Mouse (Mus musculus) cerebellum, postnatal 25 days (tissue): Measurements from ENCODE around the gene Dyrk4.

ENCODE experiments used
- DNase-seq, 2 experiments: peaks; one replicate each; pipeline ENCODE4 v3.0.0; 2021; ENCODE audit warnings: mixed read lengths in 2 of 2

Gene Dyrk4

DNA sequence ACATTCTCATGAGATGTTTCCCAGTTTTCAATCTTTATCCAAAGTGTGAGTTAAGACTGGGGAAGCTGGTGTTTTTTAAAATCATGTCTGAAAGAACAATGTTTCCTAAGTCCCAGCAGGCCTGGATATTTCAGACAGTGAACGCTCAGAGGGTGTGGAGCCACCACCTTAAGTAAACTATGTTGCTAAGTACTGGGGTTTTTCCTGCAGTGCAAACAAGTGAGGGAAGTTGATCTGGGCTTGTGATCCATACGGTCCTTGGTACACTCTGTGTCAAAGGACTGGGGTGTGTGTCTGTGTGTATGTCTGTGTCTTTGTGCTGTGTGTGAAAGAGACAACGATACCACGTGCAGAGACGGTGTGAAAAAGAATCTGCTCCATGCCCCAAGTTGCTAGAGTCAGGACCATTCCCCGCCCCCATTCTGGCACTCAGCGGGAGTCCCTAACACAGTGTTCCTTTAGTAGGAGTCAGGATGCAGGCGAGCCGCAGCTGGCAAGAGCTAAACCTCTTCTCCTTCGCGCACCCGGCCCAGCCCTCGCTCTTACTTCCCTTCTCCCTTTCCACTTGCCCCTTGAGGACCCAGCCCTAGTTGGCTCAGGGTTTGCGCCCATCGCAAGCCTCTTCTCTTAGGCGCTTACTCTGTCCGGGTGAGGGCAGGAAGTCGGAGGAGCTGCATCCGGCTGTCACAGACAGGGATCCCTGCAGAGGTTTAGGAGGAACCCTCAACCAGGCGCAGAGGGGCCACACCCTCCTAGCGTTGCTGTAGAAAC is at the start of gene Dyrk4:
TSS of gene Dyrk4 (minus strand) at position 729 of the 771 bp plus-strand sequence.
- DNase-seq, result no peak

- DNase-seq, result no peak
Observed at GRCm38 (mm10) chr6:126966241-126967026, 44.8 kb upstream of the Dyrk4 start.

- DNase-seq, result no peak
Observed at GRCm38 (mm10) chr6:126963426-126963825, 41.8 kb upstream of the Dyrk4 start.

DNA sequence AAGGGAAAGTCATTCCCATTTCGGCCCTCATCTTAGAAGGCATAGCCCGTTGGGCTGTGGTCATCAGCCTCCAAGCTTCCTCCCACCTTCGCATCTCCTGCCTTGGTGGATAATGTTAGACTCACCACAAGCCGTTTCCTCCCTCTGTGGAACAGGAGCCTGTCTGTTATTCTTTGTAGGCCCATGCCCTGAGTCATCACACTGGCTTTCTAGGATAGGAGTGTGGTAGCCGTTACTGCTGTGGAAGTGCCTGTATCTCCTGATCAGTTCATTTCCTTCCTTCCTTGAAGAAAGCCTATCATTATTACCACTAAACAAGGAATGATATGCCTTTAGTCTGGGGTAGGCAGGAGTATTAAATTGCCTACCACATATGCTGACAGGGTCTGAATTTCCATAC is 41.1 kb upstream of the Dyrk4 start:
- no peak for DNase-seq

DNA sequence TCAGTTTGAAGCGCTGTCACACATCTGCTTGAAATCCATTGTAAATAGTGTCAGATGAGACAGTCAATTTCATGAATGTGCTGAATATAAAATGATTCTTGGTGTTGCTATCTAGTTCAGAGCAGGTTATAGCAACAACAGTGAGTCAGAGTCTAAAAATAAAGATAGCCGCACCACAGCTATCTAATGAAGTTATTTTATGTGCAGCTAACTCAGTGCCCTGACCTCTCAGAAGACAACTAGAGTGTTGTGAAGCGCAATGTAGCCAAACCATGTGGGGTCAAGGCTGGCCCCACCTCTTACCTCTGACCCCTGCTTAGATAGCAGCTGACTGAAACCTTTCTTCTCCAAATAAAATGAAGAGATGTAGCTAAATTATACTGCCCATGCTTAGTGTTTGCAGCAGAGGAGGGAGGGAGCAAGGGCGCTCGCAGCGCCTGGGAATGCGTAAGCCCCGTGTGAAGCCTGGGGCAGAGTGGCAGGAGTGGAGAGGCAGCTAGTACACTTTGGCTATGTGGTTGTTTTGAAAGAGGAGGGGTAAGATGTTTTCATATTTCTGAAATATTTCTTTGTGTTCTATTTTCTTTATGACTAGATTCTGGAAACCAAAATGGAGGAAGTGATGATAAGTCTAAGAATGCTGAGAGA is 39.9 kb upstream of the Dyrk4 start:
- DNase-seq, result no peak

GRCm38 (mm10) chr6:126955734-126956133 is 34.1 kb upstream of the Dyrk4 start:
- peak; percentile 74 to 87 for DNase-seq

DNA sequence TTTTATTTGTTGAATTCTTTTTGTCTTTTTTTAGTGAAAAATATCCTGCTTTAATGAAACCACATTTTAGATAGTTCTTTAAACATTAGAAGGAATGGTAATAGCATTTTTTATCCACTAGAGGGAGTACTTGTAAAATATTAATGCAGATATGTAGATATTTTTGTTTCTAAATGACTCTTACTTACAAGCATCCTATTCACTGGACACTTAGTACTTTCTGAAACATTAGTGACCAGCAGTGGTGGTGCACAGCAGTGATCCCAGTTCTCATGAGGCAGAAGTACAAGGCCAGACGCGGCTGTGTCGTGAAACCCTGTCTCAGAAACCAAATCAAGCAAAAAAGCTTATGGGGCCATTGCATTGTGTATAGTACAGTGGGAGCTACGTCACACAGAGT is 26.7 kb upstream of the Dyrk4 start:
- no peak for DNase-seq

GRCm38 (mm10) chr6:126940451-126940850 is 18.8 kb upstream of the Dyrk4 start:
- DNase-seq, result peak in 1 of 2 experiments; percentile 30

GRCm38 (mm10) chr6:126939487-126940171 is 18.0 kb upstream of the Dyrk4 start, which contains the start of the genes Rad51ap1 and D6Wsu163e:
Rad51ap1 (minus strand) TSS chr6:126939587.
D6Wsu163e (plus strand) TSS chr6:126939962.
- peak; percentile 97 to 98 for DNase-seq

DNA sequence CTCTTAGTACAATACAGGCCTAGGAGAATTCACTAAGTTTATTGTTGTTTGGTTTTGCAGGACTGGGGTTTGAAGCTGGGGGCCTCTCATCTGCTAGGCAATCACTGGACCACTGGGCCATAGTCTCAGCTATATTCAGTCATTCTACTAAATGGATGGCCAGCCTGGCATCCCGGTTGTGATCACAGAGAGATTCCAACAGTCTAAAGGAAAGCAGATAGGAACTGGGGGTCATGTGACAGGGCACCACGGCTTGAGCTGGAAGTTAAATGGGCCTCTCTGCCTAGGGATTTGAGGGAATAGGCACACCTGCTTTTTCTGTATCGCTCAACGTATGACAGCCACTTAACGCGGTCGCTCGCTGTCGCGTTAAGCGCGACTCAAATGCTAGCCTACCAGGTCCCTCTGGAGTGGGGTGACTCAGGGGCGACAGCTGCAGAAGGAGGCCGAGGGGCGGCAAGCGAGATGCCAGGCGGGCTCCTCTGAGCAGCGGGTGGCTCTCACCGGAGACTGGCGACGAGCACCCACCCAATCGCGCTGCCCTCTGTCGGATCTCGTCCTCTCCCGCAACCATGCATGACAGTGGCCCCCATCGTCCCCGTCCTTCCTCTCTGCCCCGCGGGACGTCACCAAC is 17.3 kb upstream of the Dyrk4 start:
- no peak for DNase-seq

- DNase-seq, result no peak
Observed at GRCm38 (mm10) chr6:126938047-126938446, 16.4 kb upstream of the Dyrk4 start.

DNA sequence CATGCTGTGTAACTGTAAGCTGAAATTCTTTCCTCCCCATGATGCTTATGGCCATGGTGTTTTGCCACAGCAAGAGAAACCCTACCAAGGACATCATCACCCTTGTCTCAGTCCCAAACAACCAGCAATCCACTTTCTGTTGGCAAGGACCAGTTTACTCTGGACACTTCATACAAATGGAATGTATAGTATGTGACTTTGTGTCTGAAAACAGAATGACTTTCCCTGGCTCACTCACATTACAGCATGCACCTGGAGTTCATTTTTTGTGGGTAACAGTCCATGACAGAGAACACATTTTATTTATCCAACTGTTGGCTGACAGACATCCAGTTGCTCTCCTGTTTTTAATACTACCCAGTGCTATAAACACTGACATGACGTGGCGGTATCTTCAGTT is 11.3 kb upstream of the Dyrk4 start:
- DNase-seq, result no peak

GRCm38 (mm10) chr6:126914928-126915327 is 6.7 kb downstream of the Dyrk4 start:
- DNase-seq, result no peak

- no peak for DNase-seq
Observed at GRCm38 (mm10) chr6:126910727-126911126, 10.9 kb downstream of the Dyrk4 start.

DNA sequence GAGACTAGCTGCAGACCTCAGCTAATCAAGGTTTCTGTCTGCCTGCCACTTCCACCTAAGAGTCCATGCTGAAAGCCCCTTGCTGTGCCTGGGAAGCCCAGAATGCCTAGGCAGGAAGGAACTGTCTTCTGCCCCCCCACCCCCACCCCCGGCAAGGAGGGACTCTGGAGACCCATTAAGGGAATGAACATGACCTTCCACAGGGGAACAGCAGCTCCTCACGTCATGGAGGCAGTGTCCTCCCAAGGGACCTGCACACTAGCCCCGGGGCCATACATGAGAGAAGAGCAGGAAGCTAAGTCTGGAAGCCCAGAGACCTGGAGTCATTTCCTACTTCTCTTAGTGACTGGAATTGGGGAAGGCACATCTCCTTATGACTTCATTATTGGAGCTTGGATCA is 13.8 kb downstream of the Dyrk4 start:
- DNase-seq, result no peak

GRCm38 (mm10) chr6:126907378-126907777 is 14.3 kb downstream of the Dyrk4 start:
- no peak for DNase-seq

- DNase-seq, result no peak
Observed at GRCm38 (mm10) chr6:126877118-126877517, 44.5 kb downstream of the Dyrk4 start.

GRCm38 (mm10) chr6:126852881-126853280 is 68.8 kb downstream of the Dyrk4 start, which contains the start of gene Akap3:
Akap3 (plus strand) TSS chr6:126853098.
- DNase-seq, result no peak

GRCm38 (mm10) chr6:126848712-126849704 is 72.6 kb downstream of the Dyrk4 start, which contains the start of gene Ndufa9:
Ndufa9 (minus strand) TSS chr6:126849136.
- DNase-seq, result peak; percentile 98

GRCm38 (mm10) chr6:126836628-126837027 is 85.0 kb downstream of the Dyrk4 start:
- DNase-seq, result no peak
